Mouse (Mus musculus) ES-E14 (cell line): ENCODE measurements around the gene Mau2.

Source experiments
- CHD2 ChIP-seq: IDR thresholded peaks from 2 replicates; pipeline ENCODE4 v1.6.1; 2014; ENCODE audit warnings: mild to moderate bottlenecking, low read depth, low read length, inconsistent platforms
- HCFC1 ChIP-seq: IDR thresholded peaks from 2 replicates; pipeline ENCODE4 v1.6.1; 2012; ENCODE audit warnings: low read length, inconsistent platforms, borderline replicate concordance; ENCODE audit not compliant: insufficient read depth
- ZC3H11A ChIP-seq: IDR thresholded peaks from 2 replicates; pipeline ENCODE4 v1.6.1; 2012; ENCODE audit warnings: low read depth, mild to moderate bottlenecking, inconsistent platforms, low read length, borderline replicate concordance
- ZNF384 ChIP-seq: IDR thresholded peaks from 2 replicates; pipeline ENCODE4 v1.6.1; 2012; ENCODE audit warnings: low read depth, low read length, inconsistent platforms

GRCm38 (mm10) chr8:69973442-69974161 is 68.9 kb downstream of the Mau2 start:
- TF ChIP-seq ZC3H11A = no peak
- TF ChIP-seq ZNF384 = no peak
- no peak for TF ChIP-seq HCFC1
- TF ChIP-seq CHD2 = no peak
